Mouse (Mus musculus): ENCODE data around the gene Rpl10.

The Rpl10 gene

GRCm38 (mm10) chrX:74270062-74270901 is at the start of gene Rpl10:
Rpl10 (plus strand) TSS chrX:74270812.
- DNase-seq: peak; percentile 85 to 93

GRCm38 (mm10) chrX:74230038-74230437 is 40.6 kb upstream of the Rpl10 start:
- DNase-seq: no peak

GRCm38 (mm10) chrX:74233196-74233595 is 37.4 kb upstream of the Rpl10 start:
- DNase-seq: no peak

DNA sequence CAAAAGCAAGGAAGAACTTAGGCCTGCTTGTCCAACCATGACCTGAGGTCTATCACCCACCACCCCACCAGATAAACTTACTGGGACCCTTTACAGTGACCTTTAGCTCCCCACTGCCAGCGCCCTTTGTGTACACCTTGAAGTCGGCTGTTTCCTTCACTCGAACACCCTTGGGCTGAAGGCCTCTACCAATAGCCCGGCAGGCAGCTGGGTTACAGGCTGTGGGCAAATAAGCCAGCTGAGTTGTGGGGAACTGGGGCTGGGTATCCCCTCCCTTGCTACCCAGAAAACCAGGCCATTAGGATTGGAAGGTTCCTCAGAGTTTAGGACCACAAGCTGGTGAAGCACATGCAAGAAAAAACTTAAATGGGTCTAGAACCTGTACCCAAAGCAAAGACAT is 30.3 kb upstream of the Rpl10 start:
- no peak for DNase-seq

- peak; percentile 37 to 40 for DNase-seq
Measured at GRCm38 (mm10) chrX:74243396-74243795, 27.2 kb upstream of the Rpl10 start.

- DNase-seq: no peak
Measured at GRCm38 (mm10) chrX:74243807-74244206, 26.8 kb upstream of the Rpl10 start.

DNA sequence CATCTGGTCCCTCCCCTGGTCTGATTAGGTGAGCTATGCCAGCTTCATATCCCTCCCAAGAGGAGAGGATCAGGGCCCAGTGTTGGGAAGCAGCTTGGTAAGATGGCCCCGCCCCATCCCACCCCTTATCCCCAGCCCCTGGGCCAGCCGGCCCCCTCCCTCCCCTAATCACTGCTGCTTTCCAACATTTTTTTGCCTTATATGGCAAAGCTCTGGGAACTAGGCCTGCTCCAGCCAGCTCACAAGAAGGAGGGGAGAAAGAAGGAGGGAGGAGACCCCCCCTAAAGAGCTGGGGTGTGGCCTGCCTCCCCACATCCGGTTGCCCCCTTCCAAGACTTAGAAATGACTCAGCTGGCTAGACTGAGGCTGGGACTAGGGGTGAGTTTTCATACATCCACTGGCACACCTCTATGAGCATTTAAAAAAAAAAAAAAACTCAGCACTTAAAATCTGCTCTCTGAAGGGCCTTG is 26.0 kb upstream of the Rpl10 start:
- peak; percentile 54 to 71 for DNase-seq

DNA sequence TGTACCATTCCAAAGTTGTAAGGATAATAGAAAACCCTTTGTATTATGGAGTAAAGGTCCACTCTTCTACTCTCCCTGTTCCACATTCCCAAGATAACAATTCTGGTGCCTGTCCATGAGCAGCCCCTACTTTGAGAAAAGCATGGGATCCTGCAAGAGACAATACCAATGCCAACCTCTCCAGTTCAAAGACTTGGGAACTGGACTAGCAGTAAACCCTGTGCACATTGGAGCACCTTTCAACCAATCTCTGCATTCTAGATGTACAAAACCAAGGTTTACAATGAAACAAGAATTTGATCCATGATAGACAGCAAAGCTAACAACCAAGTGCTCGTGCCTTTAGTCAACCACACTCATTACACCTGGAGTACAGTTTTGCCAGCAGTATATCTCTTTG is 25.5 kb upstream of the Rpl10 start:
- no peak for DNase-seq

GRCm38 (mm10) chrX:74245687-74246086 is 24.9 kb upstream of the Rpl10 start:
- peak; percentile 85 to 91 for DNase-seq

GRCm38 (mm10) chrX:74246213-74246681 is 24.4 kb upstream of the Rpl10 start:
- peak; percentile 87 to 92 for DNase-seq

DNA sequence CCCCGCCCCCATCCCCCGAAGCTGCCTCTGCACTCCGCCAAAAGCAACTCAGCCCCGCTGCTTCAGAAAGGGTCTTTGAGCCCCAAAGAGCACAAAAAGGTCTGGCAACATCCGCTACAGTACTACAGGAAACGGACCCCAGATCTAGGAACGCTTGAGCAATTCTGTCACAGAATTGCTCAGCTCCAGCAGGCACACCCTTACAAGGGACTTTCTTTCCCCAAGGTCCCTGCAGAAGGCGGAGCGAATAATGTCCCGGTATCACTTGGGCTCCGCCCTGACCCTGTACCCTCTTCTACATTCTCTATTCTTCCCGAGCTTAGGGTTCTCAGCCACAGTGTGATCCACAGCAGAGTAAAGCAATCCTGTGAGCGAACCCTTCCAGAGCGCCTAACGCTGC is 23.9 kb upstream of the Rpl10 start:
- DNase-seq: no peak

- peak; percentile 81 to 86 for DNase-seq
Measured at GRCm38 (mm10) chrX:74248651-74249050, 22.0 kb upstream of the Rpl10 start.

- peak; percentile 78 to 86 for DNase-seq
Measured at GRCm38 (mm10) chrX:74249615-74250014, 21.0 kb upstream of the Rpl10 start, which contains the start of gene Flna. Flna (minus strand) TSS chrX:74249820.

GRCm38 (mm10) chrX:74254153-74254887 is 16.3 kb upstream of the Rpl10 start, which contains the start of gene Emd:
Emd (plus strand) TSS chrX:74254687.
- peak; percentile 87 to 93 for DNase-seq

GRCm38 (mm10) chrX:74254888-74255565 is 15.6 kb upstream of the Rpl10 start:
- no peak for DNase-seq

DNA sequence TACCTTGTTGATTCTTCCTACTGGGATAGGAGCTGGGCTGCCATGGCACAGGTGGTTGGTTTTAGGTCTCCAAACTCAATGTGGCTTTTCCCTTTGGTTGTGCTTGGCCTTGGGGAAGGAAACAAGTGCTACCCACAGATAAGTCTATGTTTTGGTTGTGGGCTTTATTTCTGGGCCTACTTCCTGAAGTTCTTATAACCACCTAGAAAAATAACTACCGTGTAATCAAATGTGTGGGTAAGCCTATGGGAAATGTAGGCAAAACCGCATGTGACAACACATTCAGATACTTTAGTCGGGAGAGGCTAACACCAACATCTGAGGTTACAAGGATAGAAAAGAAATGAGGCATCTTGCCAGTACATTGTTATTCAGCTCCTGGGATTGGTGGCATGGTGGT is 12.9 kb upstream of the Rpl10 start:
- DNase-seq: no peak

DNA sequence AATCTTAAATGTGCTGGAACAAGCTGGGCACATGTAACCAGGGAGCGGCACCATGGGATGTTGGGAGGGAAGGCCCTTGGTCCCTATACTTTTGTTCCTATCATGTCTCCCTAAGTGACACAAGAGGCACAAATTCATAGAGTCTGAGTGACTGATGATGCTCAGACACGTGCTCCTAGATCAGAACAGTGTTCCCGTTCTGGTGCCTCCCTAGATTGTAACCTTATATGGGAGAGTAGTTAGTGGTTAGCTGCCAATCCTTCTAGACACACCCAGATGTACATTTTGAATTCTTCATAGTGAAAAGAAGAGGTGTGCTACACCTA is 913 bp upstream of the Rpl10 start:
- DNase-seq: no peak

DNA sequence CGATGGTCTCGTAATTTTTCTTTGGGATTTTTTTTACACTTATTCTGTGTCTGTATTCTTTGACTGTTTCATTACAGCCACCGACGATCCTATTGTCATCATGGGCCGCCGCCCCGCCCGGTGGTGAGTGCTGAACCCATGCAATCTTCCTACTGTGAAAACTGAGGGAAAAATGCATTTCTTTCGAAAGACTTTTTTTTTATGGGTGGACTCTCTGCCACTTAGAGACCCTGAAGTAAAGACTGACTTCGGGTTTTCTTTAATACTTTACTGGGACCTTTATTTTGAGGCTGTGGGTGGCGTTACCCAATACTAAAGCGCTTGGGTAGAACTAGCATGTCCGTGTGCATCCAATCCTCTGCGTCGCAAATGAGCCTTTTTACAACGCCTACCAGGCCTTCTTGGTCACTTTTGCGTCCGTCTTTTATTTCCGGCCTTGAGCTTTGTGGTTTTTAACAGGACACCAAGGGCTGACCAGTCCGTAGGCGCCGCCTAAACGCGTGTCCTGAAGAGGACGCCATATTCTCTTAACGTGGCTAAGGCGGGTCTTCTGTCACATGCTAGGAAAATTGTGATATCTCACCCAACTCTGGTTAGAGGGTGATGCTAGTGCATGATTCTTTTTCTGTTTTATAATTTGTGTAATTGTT is 415 bp downstream of the Rpl10 start:
- DNase-seq: peak; percentile 42 to 65

DNA sequence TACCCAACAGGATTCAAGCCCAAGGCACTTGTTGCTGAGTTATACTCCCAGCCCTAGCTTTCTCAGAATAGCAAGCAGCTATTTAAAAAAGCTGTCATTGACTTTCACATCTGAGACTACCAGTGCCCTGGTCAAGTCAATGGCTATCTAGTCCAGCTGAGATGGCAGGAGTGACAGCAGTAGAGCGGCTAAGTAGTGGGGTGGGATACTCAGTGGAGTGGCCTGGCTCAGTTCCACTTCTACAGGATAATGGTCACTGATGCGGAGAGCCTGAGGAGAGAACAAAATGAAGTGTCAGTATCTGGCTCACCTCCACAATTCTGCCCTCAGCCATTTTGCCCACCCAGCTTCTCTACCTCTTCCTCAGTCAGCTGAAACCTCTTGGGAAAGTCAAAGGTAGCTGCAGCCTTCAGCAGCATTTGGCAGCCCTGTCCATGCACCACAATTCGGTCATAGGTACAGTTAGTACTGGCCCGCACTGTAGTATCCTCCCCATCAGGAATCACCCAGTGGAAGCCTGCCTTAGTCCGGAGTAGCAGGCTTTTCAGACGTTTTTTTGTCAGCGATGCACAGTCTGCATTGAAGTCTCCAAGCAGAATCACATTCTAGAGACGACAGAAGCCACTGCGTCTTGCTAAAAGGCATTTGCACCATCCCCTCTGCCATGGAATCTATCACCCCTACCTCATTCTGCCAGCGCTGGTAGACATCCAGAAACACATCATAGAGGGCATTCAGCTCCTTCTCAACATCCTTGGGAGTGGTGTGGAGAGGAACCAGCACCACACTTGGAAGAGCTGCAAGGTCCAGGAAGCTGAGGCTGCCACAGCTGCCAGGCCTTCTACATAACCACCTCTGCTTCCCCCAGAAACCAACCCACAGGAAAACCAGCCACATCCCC is 3.1 kb downstream of the Rpl10 start:
- DNase-seq: no peak

- DNase-seq: no peak
Measured at GRCm38 (mm10) chrX:74277916-74278315, 7.3 kb downstream of the Rpl10 start.

GRCm38 (mm10) chrX:74281041-74281731 is 10.6 kb downstream of the Rpl10 start:
- no peak for DNase-seq
